Mouse (Mus musculus) gastrocnemius, postnatal 10 days (tissue): ENCODE data around the gene Cntnap4. TPM values are rescaled to one million over a fixed set of nuclear protein-coding genes. Genes with fewer than 3 reads are reported as not detected.
"Not testable (repeated sequence)": the region's sequence is repeated elsewhere in the genome, so short reads cannot be mapped to it uniquely, and the experiment has no call there.

ENCODE experiments used
- DNase-seq: peaks from one replicate; pipeline ENCODE4 v3.0.0; 2021; ENCODE audit warnings: mixed read lengths
- total RNA-seq, 2 experiments: library from RNA; stranded (reverse); gene quantifications; 2 replicates each; pipeline ENCODE4 v1.2.3; 2021

Gene Cntnap4
- total RNA-seq, 2 experiments from 2014 or later, result 0.18 to 0.23 TPM

GRCm38 (mm10) chr8:112730583-112731432, 161.0 kb downstream of the Cntnap4 start:
- no peak for DNase-seq

- peak; percentile 29 for DNase-seq
These were observed 165.7 kb downstream of the Cntnap4 start for GRCm38 (mm10) chr8:112735575-112735974.

GRCm38 (mm10) chr8:112743331-112743730, 173.5 kb downstream of the Cntnap4 start:
- DNase-seq, result no peak

DNA sequence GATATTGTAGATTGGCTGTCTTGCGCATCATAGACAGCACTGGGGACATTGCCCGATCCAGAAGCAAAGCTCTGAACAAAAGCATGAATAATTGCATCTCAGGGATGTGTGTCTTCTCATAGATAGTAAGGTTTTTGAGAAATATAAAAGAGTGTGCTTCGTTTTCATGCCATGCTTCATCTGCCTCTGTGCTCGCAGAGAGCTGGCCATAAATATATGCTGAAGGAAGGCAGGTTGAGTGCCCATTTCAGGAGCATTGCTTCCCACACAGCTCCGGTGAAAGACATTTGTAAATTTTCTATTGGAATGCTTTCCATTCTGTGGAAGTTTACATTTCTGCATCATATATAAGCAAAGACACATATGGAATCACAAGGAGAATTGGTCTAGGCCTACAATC, 177.5 kb downstream of the Cntnap4 start:
- no peak for DNase-seq

GRCm38 (mm10) chr8:112755171-112755570, 185.3 kb downstream of the Cntnap4 start:
- DNase-seq, result no peak

GRCm38 (mm10) chr8:112803058-112803457, 233.2 kb downstream of the Cntnap4 start:
- no peak for DNase-seq

GRCm38 (mm10) chr8:112809382-112809781, 239.5 kb downstream of the Cntnap4 start:
- no peak for DNase-seq

DNA sequence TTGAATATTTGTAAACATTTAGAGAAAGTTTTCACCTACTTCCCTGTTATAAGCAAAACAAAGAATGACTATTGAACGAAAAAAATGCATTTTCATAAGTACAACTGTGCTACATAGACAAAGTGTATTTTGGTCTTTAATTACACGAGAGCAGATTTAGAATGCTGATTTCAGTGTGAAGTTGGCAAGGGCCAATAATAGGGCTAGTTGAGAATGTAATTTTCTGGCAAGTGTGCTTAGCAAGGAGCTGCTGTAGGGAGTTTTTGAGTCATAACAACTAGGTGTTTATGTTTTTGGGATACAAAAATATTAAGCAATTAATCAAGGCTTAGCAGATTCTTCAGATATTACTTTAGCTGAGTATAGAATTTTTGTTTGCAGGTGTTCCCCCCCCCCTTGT, 271.2 kb downstream of the Cntnap4 start:
- no peak for DNase-seq

DNA sequence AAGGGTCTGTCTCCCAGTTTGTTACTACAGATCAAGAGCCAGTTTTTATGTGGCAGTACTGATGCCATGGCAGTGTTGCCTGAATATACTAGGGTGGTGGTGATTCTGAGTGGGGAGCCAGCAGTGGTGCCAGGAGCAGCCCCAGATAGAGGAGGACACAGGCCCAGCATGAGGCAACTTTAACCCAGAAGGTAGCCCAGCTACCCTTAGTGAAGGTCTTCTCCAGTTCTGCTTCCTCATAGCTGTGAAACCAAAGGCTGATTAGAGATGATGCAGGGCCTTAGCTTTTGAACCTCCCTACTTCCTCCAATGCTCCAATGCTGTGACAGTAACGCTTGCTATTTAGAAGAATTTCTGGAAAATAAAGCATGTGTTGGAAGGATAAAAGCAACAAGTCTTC, 279.7 kb downstream of the Cntnap4 start:
- DNase-seq, result not testable (repeated sequence)

GRCm38 (mm10) chr8:112906458-112907112, 336.7 kb downstream of the Cntnap4 start:
- peak; percentile 43 for DNase-seq

- DNase-seq, result no peak
These were observed 339.7 kb downstream of the Cntnap4 start for GRCm38 (mm10) chr8:112909527-112909926.

- DNase-seq, result no peak
These were observed 341.6 kb downstream of the Cntnap4 start for GRCm38 (mm10) chr8:112911422-112911821.

DNA sequence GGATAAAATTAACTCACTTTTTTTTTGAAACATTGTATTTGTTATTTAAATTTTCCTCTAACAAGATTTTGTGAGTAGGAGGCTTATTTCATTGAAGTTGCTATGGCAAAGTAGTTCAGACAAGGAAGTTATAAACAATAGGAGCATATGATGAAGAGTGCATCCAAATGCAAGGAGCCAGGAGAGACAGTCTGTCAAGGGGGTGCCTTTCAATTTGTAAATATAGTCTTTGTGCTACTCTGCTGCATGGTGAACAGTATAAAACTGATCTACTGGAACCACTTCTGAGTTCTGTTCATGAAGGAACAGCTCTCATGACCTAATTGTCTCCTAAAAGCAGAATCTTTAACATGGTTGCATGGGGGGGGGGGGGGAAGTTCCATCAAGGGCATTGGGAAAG, 352.3 kb downstream of the Cntnap4 start:
- DNase-seq, result no peak

DNA sequence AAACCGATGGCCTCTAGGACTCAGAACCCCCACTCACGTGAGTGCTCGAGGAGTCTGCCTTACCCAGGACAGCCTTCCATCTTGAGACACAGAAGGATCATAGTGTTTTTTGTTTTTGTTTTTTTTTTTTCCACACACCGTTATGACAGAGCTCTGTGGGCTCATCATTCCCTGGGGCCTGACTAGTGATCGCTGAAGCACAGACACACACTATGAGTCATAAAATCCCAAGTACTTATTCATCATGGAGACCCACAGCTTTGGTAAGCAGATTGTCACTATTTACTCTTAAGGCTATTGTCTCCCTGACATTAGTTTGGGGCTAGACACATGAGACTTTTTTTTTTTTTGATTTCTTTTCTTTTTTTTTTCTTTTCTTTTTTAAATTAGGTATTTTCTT, 352.9 kb downstream of the Cntnap4 start:
- DNase-seq, result no peak
